Mouse (Mus musculus): ENCODE data around the gene Lhfpl4.

Gene Lhfpl4

DNA sequence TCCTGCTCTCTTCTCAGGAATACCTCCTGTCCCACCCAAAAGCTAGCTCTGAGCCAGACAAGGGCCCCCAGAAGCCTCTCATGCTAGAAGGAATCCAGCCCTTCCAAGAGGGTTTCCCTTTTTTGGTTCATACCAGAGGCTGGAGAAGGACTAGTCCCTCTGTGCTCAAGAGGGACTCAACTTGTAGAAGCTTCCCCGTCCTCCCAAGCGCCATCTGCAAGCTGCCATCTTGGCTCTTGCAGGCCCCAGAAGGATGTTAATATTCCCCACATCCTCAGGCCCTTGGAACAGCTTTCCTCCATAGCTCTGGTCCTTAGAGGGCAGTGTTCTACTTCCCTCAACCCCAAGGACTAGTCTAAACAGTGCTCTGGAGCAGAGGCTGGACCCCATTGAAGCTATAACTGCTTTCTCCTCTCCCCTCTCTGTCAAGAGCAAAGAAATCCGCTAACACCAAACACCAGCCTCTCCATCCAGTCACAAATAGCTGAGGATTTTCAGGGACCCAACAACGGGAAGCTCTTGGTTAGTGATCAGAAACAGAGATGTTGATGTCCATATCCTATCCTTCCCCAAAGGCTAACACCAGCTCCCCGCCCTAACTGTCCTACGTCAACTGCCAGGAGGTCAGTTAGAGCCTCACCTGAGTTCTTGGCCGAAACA lies 26.7 kb downstream of the Lhfpl4 start:
- DNase-seq (ENCODE audit: low spot score) = no peak

DNA sequence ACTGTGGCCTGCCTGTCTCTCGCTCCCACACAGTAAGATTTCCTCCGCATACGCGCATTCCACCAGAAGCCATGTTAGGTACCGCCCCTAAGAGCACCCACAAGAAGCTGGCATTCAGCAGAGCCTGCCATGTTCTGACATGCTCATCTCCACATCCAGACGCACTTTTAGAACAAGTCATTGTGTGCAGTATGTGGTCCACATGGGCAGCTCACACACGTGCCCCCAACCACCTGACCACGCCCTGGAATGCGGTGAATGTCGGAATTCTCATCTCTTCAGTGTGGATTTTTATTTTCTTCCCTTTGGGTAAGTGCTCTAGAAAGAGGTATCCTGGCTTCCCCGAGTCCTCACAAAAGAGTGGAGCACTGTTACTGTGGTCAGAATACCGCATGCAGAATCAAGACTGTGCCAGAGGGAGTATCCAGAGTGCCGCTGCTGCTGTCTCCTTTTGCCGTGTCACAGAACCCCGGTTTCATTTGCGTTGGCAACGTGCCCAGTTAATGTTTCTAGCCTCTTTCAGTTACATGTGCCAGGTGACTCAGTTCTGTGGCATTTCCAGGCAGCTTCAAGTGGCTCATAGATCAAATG lies 28.4 kb downstream of the Lhfpl4 start:
- no peak for DNase-seq (ENCODE audit: low spot score)

DNA sequence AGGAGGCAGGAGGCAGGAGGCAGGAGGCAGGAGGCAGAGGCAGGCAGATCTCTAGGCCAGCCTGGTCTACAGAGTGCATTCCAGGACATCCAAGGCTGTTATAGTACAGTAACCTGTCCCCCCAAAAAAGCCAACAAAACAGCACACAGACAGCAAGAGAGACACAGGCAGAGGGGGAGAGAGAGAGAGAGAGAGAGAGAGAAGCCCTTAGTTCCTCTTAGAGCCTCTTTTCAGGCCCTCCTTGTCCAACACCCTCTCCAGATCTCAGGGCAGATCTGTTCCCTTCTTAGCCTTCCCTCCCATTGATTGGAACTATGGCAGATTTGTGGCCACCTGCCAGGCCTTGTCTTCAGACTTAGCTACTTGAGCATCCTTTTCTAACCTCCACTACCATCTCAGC lies 31.7 kb downstream of the Lhfpl4 start:
- no peak for DNase-seq (ENCODE audit: low spot score)

DNA sequence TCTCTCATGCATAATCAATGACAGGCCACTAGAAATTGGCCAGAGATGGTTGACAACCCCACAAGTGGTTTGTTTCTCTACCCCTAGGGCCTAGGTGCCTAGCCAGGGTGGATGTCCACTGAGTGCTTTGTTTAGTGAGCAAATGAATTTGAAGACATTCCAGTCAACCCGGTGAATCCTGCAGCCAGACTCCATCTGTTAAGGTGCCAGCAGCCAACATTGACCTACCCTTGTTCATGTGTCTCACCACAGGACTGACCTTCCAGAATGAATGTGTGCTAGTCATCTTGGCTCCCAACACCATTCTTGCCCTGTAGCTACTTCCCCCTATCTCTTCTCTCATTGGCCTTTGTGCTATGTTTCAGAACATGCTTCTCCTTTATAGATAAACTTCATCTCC lies 33.2 kb downstream of the Lhfpl4 start:
- DNase-seq (ENCODE audit: low spot score) = no peak

DNA sequence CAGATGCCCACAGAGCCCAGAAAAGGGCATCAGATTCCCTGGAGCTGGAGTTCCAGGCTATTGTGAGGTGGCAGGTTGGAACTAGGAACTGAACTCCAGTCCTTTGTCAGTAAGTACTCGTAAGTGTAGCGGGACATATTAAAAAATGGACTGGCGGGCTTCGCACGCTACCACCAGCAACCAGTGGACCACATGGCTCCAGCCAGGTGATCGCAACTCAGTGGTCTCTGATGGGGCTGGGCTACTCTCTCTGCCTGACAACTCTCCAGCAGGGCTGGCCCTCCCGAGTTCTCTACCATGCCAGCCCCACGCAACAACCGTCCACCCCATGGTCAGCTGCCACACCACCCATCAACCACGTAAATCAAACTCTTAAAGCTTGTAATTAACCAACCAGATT lies 35.1 kb downstream of the Lhfpl4 start:
- DNase-seq (ENCODE audit: low spot score) = no peak

DNA sequence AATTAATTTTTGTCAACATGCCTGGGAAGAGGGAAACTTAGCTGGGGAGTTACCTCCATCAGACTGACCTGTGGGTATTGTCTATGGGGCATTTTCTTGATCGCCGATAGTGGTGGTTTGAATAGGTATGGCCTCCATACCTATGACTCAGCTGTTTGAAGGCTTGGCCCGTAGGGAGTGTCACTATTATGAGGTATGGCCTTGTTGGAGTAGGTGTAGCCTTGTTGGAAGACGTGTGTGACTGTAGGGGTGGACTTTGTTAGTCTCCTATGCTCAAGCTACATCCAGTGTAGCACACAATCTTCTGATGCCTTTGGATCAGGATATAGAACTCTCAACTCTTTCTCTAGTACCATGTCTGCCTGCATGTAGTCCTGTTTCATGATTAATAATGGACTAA lies 39.1 kb downstream of the Lhfpl4 start:
- no peak for DNase-seq (ENCODE audit: low spot score)

DNA sequence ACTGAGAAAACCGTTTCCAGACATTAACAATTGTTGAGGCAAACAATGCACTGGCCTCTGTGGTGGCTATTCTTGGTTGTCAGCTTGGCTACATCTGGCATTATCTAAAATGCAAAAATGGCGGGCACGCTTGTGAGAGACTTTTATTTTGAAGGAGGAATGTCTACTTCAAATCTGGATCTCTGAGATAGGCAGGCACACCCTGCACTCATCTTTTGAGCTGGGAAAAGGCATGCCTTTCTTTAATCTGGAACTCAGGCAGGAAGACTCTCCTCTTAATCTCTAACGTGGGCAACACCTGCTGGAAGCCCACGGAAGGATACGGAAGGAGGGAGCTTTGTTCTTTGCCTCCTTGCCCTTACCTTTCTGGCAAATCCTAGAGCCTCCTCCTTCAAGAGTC lies 40.3 kb downstream of the Lhfpl4 start:
- DNase-seq (ENCODE audit: low spot score) = peak; percentile 7

DNA sequence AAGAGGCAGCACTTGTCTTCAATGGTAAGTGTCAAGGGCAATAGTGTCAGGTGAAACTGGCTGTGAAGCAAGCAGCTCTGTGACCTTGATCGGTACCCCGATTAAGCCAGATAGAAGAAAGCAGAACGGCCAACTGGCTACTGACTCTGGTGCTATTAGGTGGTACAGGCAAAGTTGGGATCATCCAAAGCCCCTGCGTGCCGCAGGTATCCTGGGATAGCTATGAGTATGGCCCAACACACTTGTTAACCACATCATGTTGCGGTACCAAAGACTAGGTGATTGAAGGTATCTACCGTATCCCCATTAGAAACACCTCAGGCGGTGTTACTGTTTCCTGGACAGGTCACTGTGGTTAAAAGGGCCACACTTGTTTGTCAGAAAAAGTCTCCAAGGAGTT lies 41.1 kb downstream of the Lhfpl4 start:
- no peak for DNase-seq (ENCODE audit: low spot score)

DNA sequence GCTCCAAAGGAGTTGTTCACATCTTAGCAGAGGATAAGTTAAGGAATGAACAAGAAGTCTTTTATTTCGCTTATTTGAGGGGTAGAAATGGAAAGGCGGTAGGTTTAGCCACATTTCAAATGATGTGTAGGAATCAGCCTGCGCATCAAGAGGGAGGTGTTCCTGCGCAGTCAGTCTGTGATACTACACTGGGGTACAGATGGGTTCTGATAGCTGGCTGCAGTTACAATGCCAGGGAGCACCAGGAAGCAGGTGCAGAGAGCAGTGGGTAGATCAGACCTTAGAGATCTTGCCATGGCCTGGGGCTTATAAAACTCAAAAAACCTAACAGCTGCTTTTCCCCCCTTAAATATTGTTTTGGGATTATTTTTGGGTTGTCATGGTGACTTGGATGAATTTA lies 49.9 kb downstream of the Lhfpl4 start:
- DNase-seq (ENCODE audit: low spot score) = no peak

DNA sequence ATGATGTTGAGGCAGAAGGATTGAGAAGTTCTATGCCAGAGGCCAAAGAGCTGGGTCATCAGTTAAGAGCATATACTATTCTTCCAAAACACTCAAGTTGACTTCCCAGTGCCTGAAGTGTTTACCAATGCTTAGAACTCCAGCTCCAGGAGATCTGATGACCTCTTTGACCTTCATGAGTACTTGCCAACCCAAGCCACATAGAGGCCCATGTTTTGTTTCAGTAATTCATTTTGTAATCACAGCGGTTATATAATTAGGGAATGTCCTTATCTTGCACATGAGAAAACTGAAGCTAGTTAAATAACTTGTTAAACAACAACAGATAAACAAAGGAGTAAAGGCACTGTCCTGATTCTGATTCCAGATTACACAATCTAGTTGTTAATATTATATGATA lies 50.4 kb downstream of the Lhfpl4 start:
- no peak for DNase-seq (ENCODE audit: low spot score)

DNA sequence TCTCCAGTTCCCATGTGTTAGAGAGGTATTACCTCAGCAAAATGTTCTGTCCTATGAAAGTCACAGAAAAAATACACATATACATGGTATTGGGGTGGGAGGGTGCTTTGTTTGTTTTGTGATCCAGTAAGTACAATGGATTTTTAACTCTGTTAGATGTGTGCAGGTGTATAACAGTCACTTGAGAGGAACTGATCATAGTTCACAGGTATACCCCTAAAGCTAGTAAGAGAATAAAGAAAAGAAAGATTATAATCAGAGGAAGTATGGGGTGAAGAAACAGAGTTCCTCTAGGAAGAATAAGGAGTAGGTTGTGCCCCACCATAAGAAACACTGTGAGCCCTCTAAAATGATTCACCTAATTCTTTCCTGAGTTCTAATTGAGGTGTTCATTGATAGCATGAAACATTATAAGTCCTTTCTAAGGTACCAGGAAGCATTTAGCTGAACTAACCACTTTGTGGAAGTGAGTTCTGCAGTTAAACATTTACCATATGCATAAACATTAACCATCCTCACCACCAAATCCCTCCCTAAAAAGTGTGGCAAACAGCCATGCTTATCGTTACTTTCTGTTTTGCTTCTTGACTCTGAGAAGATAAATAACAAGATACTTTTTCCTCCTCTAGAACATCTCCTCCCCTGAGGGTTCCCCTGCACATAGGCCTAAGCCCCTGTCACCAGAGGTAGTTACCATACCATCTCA lies 53.6 kb downstream of the Lhfpl4 start:
- no peak for DNase-seq (ENCODE audit: low spot score)

DNA sequence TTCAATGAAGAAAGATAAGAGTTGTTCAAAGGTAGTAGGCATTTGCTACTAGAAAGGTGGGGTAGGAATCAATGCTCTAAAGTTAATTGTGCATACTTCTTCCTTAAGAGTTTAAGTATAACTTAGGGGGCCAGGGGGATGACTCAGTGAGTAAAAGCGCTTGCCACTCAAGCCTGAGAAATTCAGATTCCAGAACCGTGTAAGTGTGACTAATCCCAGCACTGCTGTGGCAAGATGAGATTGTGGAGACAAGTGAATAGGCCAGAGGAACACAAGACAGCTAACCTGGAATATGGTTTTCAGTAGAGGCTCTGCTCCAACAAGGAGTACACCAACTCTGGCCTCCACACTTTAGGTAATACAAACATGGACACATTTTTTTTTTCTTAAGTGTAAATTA lies 61.8 kb downstream of the Lhfpl4 start:
- no peak for DNase-seq (ENCODE audit: low spot score)

DNA sequence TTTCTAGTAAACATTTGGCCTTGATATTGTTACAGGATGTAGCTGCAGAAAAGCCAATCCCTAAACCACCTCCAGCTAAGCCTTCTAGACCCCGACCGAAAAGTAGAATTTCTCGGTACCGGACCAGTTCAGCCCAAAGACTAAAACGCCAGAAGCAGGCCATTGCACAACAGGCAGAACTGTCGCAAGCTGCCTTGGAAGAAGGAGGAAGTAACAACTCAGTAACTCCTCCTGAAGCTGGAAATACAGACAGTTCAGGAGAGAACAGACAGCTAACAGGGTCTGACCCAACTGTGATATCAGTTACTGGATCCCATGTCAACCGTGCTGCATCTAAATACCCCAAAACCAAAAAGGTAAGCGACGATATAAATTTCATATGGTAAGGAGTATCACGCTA lies 74.4 kb downstream of the Lhfpl4 start:
- no peak for DNase-seq (ENCODE audit: low spot score)
